Mouse (Mus musculus): ENCODE measurements around the gene Pik3r5.

The Pik3r5 gene

GRCm38 (mm10) chr11:68400727-68401219 lies 31.1 kb upstream of the Pik3r5 start, which contains the start of gene Ntn1:
TSS of gene Ntn1 (minus strand) at chr11:68400823.
- no peak for DNase-seq (ENCODE audit: low read depth in 2 of 2, low spot score in 2 of 2)

GRCm38 (mm10) chr11:68401428-68401827 lies 30.5 kb upstream of the Pik3r5 start:
- no peak for DNase-seq (ENCODE audit: low read depth in 2 of 2, low spot score in 2 of 2)

GRCm38 (mm10) chr11:68404185-68404584 lies 27.7 kb upstream of the Pik3r5 start:
- peak; percentile 49 to 57 for DNase-seq (ENCODE audit: low read depth in 2 of 2, low spot score in 2 of 2)

GRCm38 (mm10) chr11:68405576-68405975 lies 26.3 kb upstream of the Pik3r5 start:
- DNase-seq (ENCODE audit: low read depth in 2 of 2, low spot score in 2 of 2): no peak

- no peak for DNase-seq (ENCODE audit: low read depth in 2 of 2, low spot score in 2 of 2)
Measured at GRCm38 (mm10) chr11:68407266-68407926, 24.5 kb upstream of the Pik3r5 start.

GRCm38 (mm10) chr11:68408127-68408526 lies 23.8 kb upstream of the Pik3r5 start:
- DNase-seq (ENCODE audit: low read depth in 2 of 2, low spot score in 2 of 2): peak; percentile 32 to 60

GRCm38 (mm10) chr11:68417001-68417400 lies 14.9 kb upstream of the Pik3r5 start:
- no peak for DNase-seq (ENCODE audit: low read depth in 2 of 2, low spot score in 2 of 2)

GRCm38 (mm10) chr11:68417831-68418230 lies 14.1 kb upstream of the Pik3r5 start:
- DNase-seq (ENCODE audit: low read depth in 2 of 2, low spot score in 2 of 2): peak; percentile 75 to 78

GRCm38 (mm10) chr11:68425492-68426315 lies 6.2 kb upstream of the Pik3r5 start:
- DNase-seq (ENCODE audit: low read depth in 2 of 2, low spot score in 2 of 2): no peak

- no peak for DNase-seq (ENCODE audit: low read depth in 2 of 2, low spot score in 2 of 2)
Measured at GRCm38 (mm10) chr11:68427083-68427570, 4.8 kb upstream of the Pik3r5 start.

GRCm38 (mm10) chr11:68430662-68431061 lies 1.3 kb upstream of the Pik3r5 start:
- peak in 1 of 2 experiments; percentile 23 for DNase-seq (ENCODE audit: low read depth in 2 of 2, low spot score in 2 of 2)

GRCm38 (mm10) chr11:68432361-68433021 lies 570 bp downstream of the Pik3r5 start:
- peak; percentile 19 to 49 for DNase-seq (ENCODE audit: low read depth in 2 of 2, low spot score in 2 of 2)

- DNase-seq (ENCODE audit: low read depth in 2 of 2, low spot score in 2 of 2): no peak
Measured at GRCm38 (mm10) chr11:68433534-68433933, 1.6 kb downstream of the Pik3r5 start.

GRCm38 (mm10) chr11:68434697-68435096 lies 2.8 kb downstream of the Pik3r5 start:
- peak in 1 of 2 experiments; percentile 35 for DNase-seq (ENCODE audit: low read depth in 2 of 2, low spot score in 2 of 2)

- peak; percentile 29 to 45 for DNase-seq (ENCODE audit: low read depth in 2 of 2, low spot score in 2 of 2)
Measured at GRCm38 (mm10) chr11:68435601-68436000, 3.7 kb downstream of the Pik3r5 start.

GRCm38 (mm10) chr11:68436376-68436775 lies 4.5 kb downstream of the Pik3r5 start:
- peak; percentile 59 to 66 for DNase-seq (ENCODE audit: low read depth in 2 of 2, low spot score in 2 of 2)

- DNase-seq (ENCODE audit: low read depth in 2 of 2, low spot score in 2 of 2): no peak
Measured at GRCm38 (mm10) chr11:68440100-68440499, 8.2 kb downstream of the Pik3r5 start.

- no peak for DNase-seq (ENCODE audit: low read depth in 2 of 2, low spot score in 2 of 2)
Measured at GRCm38 (mm10) chr11:68440965-68441364, 9.0 kb downstream of the Pik3r5 start.

- no peak for DNase-seq (ENCODE audit: low read depth in 2 of 2, low spot score in 2 of 2)
Measured at GRCm38 (mm10) chr11:68442346-68442745, 10.4 kb downstream of the Pik3r5 start.

GRCm38 (mm10) chr11:68442983-68443638 lies 11.2 kb downstream of the Pik3r5 start:
- no peak for DNase-seq (ENCODE audit: low read depth in 2 of 2, low spot score in 2 of 2)

- DNase-seq (ENCODE audit: low read depth in 2 of 2, low spot score in 2 of 2): no peak
Measured at GRCm38 (mm10) chr11:68445901-68446300, 14.0 kb downstream of the Pik3r5 start.

Data from CD8-positive naive resting alpha-beta T cell, adult 2 months (primary cell).